Mouse (Mus musculus): ENCODE results near the gene Snx29.

GRCm38 (mm10) chr16:11728627-11729026, 405.9 kb downstream of the Snx29 start:
- TF ChIP-seq CTCF (IDR thresholded peaks at IDR 0.05; ENCODE audit: insufficient read depth, low read depth, low read length) (no peak), POLR2A (IDR thresholded peaks at IDR 0.05; ENCODE audit: insufficient read depth, low read depth, low read length) (no peak)
